Mouse (Mus musculus) spleen, adult 18-20 months (tissue): ENCODE results near the gene Rho.

ENCODE experiments used
- DNase-seq, 2 experiments: peaks; one replicate each; pipeline ENCODE4 v3.0.0; 2022; ENCODE audit warnings: mixed read lengths in 2 of 2

The Rho gene

DNA sequence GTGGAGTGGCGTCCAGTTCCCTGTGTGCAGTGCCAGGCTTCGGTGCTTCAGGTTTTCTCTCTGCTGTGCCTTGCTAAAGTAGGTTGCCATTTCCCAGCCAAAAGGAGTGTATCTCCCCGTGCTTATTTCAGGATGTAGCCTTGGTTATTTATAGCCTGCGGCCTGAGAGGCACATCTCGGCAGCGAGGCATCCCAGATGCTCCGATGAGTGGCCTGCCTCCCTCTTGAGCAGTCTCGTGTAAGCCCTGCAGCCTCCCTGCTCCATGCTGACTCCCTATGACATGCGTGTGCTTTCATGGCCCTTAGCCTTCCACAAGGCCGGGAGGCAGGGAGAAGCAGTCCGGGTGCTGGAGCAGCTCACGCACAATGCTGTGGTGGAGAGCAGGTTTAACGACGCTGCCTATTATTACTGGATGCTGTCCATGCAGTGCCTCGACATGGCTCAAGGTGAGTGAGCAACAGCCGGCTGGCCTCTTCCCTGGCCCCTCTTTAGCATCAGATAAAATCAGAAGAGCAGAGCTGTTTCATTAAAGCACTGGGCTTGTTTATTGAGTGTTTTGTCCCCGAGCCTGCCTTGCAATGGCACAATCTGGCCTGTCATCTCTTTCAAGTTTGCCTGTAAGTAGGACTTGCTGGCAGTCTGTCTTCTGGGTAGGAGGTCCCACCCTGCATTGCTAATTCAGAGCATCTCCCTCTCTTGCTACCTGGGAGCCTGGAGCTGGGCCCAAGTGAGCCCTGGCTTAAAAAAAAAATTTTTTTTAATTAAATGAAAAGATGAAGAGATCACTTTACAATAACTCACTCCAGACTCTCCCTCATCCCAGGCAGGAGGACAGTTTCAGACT, 15.7 kb upstream of the Rho start:
- DNase-seq, result no peak

DNA sequence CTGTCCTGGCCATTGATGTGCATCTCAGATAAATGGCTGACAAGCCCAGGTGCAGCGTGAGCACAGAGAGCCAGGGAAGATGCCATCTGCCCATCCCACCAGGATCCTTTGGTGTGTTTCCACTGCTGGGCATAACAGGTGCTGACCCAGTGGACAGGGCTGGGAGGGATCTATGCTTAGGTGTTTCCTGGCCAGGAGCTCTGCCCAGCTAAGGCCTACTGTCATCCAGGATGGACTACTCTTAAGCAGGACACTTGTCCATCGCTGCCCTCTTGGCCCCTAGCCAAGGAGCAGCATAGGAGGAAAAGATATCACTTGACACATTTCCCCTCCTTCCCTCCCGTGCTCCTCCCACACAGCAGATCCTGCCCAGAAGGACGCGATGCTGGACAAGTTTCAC, 14.9 kb upstream of the Rho start:
- DNase-seq, result no peak

DNA sequence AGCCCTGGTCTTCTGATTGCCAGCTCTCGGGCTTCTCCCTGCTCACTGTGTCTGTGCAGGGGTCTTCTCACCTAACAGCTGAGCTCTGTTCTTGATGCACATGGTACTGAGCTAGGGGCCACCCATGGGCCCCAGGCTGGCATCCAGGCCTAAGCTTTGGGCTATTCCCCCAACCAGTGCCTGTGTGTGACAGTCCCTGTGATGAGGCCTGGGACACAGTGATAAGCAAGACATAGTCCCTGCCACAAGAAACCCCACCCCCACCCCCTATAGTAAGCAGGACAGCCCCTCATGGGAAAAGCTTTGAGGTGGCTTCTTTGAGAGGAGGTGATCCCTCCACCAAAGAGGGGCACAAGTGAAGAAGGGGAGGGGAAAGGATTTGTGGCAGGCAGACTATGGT, 12.9 kb upstream of the Rho start:
- no peak for DNase-seq

DNA sequence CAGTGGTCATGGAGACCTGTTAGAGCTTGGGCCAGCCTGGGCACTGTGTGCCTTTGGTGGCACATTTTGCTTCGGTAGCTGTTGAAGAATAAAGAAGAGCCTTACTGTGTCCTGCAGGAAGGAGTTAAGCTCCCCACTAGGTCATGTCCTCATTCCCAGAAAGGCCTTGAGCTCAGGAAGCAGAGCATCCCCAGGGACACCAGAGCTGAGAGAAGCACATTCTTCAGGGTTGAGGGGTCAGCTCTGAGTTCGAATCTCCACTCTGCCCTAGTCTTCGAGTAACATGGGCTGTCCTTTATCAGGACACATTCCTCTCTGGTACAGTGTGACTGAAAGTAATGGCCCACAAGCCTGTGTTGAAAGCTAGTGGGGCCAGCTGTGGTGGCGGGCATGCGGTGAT, 11.7 kb upstream of the Rho start:
- no peak for DNase-seq

DNA sequence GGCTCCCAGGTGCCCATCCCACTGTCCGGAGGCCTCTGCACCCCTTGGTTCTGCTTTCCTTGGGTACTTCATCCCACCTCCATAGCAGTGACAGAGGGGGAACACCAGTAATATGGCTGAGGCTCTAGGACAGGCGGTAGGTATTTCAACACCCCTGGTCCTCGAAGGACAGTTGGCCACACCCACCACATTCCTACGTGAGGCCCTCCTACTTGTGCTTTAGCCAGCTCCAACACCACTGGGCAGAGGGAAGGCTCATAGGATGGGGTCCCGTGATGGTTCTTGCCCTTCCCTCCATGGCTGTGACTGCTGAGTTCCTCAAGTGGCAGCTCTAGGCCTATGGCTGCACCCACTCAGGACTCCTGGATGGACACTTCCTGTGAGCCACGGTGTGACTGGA, 6.7 kb upstream of the Rho start:
- DNase-seq, result no peak

DNA sequence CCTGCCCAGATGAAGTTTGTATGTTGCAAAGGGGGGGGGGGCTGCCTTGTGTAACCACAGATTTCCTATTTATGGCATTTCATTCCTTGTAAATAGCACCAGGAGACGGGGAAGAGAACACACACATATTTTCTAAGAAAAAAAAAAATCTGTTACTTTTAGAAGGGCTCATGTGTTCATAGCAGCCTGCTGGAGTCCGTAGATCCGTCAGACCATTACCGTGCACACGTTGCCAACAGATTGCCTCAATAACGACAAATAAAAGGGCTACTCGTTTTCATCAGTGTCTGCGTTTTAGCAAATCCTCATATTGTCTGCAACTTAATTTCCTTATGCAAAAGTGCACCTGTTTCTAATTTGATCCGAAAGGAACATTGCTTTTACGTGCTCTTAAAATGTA, 5.1 kb upstream of the Rho start:
- no peak for DNase-seq

DNA sequence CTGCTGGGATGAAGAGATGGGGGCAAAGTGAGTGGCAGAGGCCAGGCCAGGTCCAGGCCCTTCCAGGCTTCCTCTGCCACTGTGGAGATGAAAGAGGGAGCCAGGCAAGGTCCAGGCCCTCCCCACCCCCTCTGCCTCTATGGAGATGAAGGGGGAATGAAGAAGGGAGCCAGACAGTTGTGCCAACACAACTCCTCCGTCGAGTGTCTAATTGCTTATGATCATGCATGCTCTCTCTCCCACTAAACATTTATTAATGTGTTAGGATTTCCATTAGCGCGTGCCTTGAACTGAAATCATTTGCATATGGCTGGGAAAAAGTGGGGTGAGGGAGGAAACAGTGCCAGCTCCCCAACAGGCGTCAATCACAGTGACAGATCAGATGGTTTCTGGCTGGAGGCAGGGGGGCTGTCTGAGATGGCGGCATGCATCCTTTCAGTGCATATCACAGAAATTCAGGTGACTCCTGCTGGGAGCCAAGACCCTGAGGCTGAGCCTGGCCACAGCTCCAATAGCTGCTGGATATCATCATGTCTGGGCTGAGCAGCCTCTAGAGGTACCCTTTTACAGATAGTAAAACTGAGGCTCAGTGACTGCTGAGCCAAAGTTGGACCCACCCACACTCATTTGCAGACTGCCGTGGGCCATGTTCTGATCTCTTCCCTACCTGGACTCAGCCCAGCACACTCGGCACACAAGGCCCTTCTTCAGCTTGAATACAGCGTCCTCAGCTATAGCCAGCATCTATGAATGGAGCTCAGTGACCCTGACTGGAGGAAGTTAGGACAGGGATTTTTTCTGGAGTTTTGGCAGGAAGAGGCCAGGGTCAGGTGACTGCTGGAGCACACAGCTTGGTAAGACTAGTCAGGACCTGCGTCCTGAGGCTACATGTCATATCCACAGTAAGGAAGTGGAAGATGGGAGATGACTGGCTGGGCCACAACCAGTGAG, 4.0 kb upstream of the Rho start:
- no peak for DNase-seq

DNA sequence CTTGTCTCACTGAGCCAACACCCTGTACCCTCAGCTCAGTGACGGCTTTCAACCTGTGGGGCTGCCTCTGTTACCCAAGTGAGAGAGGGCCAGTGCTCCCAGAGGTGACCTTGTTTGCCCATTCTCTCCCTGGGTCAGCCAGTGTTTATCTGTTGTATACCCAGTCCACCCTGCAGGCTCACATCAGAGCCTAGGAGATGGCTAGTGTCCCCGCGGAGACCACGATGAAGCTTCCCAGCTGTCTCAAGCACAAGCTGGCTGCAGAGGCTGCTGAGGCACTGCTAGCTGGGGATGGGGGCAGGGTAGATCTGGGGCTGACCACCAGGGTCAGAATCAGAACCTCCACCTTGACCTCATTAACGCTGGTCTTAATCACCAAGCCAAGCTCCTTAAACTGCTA, 1.5 kb upstream of the Rho start:
- DNase-seq, result no peak

DNA sequence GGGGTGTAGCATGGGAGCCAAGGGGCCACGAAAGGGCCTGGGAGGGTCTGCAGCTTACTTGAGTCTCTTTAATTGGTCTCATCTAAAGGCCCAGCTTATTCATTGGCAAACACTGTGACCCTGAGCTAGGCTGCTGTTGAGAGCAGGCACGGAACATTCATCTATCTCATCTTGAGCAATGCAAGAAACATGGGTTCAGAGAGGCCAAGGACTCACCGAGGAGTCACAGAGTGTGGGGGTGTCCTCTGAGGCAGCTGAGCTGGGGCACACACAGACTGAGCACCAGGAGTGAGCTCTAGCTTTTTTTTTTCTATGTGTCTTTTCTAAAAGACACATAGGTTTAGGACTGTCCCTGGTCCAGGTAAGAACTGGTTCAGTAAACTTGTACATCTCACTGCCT, 843 bp downstream of the Rho start:
- no peak for DNase-seq

DNA sequence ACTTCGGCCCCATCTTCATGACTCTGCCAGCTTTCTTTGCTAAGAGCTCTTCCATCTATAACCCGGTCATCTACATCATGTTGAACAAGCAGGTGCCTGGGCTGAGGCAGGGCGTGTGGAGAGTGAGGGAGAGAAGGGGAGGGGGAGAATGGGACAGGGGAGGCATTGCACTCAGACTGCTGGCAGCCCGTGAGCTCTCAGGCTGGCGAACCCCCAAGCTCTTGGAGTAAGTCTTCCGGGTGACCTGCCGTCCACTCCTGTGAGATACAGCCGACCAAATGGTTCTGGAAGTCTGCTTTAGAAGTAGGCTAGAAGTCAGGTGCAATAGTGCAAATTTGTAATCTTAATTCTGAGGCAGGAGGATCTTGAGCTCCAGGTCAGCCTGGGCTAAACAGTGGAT, 4.0 kb downstream of the Rho start:
- DNase-seq, result no peak

DNA sequence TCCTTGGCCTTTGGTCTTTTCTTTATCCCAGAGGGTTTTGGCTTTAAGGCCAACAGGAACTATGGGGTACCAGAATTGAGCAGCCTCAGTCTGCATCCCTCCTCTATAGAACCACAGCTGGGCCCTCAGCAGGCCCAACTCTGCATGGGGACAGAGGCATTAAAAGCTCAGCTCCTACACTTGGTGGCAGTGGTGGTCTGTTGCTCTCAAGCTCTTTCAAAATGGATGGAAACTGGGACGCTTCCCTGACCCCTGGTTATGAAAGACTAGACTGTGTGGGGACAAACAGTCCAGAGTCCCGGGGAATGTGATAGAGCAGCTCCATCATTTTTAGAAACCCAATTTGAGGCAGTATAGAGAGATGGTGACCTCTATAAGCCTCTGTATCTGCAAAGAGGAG, 6.5 kb downstream of the Rho start:
- DNase-seq, result no peak

DNA sequence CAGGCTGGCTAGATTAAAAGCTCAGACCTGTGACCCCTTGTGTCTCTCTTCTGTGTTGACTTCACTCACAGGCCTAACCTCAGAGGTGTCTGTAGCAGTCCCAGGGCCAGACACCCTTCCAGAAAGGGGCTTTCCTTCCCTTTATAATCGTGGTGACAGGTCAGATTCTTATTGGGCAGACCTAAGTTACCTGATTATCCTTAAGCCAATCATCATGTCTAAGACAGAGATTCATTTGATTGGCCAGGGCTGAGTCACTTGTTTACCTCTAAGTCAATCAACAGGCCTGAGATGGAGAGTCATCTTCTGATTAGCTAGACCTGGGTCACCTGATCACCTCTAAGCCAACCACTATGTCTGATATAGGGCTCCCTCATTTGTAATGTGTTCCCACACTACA, 7.2 kb downstream of the Rho start:
- DNase-seq, result no peak

DNA sequence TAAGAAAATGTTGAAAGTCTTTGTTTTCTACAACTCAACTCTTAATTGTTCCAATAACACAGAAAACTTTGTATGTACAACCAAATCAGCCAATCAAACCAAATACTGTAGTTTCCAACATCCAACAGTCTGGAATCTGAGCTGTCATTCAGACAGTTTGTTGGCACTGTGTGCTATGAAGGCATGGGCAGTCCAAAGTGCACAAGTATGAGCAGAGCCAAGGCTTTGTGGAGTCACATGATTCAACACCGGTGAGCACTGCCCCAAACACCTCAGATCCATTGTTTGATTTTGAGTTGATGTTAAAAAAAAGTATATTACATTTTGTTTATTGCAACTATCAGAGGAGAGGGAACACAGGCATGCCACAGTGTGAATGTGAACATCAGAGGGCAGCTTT, 9.1 kb downstream of the Rho start:
- no peak for DNase-seq

DNA sequence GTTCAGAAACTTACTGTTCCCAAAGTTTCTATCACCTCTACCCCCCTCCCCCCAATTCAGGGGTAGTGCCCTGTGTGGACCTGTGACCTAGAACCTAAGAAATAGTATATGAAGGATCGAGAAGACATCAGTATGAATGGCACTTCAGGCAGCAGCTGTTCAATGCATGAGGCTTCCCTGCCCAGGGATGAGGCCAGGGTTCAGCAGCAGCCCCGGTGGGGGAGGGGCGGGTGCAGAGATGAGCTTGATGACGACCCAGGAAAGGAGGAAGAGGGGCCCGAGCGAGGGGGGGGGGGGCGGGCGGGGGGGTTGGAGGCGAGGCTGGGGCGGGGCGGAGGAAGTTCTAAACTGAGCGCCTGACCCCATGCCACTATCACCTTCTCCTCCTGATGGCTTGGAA, 9.6 kb downstream of the Rho start:
- no peak for DNase-seq

DNA sequence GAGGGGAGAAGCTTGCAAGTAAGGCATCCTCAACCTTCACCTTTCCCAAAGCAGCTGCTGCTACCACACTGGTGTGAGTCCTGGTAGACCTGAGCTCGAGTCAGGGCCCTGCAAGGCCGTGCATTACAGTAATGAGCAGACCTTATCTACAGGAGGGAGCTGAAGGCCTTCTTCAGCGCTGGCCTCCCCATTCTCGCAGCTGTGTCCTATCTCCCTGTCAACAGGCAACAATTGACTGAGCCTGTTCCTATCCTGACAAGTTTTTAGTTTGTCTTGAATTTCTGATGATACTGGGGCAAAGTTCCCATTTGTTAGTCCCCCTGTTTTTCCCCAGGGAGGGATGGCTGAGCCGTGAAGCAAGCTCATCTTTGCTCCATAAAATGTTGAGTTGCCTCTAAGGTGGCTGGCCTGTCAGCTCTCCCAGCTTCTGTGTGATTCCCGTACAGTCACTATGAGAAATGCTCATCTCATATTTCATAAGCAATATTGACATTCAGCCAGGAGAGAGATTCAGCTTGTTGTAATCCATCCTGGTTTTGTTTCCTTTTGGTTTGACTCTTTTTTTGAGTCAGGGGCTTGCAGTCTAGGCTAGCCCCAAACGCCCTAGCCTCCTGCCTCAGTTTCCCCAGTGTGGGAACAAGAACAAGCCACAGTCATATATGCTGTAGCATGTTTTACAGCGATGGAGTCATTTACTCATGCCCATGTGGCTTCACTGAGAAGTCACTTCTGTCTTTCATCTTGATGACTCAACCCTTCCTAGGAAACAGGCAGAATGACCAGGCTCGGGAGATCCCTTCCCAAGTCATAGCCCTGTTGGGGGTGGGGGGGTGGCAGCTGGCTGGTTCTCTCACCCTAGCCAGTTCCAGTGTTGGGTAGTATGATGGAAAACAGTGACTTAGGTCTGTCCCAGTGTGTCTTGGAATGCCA, 12.2 kb downstream of the Rho start:
- no peak for DNase-seq

DNA sequence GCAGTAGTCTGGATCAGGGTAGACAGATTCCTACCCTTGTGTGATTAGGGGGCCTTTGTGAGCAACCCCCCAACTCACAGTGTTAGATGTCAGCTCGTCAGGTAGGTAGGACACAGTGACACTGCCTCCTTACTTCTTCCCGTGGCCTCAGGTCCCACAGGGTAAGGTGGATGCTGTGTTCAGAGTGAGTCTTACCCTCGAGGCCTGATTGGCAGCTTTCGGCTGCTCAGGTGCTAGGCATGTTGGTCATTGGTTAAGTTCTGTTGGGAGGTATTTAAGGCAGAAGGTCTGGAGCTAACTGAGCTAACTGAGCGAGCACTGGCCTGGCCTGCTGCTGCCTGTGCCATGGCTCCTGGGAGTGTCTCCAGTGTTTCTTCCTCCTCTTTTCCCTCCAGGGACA, 13.1 kb downstream of the Rho start, which contains the start of gene H1foo:
H1foo (plus strand) TSS at position 301 of the 400 bp plus-strand sequence.
- no peak for DNase-seq

DNA sequence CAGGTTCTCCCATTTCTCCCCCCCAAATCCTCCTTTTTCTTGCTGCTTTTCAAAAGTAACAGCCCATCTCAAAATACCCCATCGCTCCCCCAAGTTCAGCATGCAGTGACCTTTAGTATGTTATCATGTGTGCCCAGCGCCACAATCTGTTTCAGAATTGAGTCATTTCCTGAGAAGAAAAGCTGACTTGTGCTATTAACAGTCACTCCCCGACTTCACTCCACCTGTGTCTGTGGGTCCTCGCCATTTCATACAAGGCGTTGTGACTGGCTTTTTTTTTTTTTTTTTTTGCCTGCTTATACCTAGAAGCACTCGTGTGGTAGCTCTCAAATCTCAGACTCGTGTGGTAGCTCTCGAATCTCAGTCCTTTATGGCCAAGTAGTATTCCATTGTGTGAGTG, 14.1 kb downstream of the Rho start:
- no peak for DNase-seq

DNA sequence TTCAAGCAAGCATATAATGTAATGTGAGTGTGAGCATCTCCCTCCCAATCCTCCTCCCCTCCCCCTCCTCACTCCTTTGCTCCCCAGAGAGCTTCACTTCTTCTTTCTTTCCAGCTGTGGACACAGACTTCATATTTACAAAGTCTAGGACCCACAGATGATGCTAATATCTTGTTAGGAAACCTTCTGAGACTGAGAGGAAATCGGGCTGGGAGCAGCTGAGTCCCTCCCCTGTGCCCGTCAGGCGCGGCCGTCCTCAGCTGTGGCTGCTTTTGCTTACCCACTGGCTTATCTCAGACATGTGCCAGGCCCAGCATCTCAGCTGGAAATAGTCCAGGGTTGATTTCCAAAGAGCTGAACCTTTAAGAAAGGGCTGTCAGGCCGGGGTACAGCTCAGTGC, 14.8 kb downstream of the Rho start:
- no peak for DNase-seq

DNA sequence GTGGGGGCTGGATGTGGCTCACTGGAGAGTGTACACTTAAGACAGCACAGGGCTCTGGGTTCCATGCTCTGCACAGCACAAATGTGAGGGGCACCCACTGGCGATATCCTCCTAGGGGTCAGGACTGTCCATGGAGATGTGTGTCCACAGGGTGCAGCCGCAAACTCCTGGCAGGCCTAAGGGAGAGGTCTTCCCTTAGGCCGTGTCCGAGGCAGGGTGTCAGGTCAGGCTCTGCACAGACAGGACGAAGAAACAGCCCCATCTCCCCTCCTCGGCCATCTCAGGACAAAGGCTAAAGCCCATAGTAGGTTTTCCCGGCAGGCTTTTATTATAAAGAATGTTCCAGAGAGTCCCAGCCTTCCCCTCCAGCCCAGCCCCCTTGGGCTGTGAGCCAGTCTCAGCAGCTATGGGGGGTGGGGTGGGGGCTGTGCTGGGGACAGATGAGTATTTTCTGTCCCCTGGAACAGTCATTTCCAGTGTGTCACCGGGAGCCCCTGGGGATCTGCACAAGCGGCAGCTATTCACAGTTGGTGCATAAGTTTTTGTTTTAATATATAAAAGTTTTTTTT, 23.0 kb downstream of the Rho start:
- no peak for DNase-seq

DNA sequence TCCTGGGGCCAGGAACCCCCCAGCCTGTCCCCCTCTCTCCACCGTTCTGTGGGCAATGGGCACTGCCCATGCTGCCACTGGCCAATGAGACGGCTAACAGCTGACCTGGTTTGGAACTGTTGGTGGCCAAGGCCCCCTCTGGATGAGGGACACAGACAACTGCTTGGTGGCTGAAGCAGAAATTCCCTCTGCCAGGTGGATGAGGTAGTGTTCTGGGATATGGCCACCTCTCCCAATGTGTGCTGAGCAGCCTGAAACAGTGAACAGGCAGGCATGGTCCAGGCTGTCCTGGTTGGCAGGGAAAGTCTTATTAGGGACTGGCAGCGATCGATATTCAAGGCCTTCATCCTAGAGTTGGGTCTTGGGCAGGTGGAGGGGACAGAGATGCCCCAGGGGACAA, 23.6 kb downstream of the Rho start:
- DNase-seq, result no peak

DNA sequence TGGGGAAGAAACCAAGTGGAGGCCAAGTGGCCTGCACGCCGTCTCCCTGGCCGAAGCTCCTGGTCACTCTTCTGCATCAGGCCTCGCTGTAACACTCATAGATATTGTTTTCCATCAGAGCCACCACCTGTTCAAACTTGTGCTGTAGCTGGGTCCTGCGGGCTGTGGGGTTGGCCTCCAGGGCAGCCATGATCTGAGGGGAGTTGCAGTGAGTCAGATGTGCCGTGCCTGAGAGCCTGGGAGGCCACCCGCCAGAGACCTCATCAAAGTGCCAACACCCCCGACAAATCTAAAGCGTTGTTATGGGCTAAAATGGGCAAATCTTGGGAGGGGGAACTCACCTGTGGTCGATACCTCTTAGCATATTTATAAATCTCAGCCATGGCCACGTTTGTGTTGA, 24.1 kb downstream of the Rho start:
- no peak for DNase-seq

DNA sequence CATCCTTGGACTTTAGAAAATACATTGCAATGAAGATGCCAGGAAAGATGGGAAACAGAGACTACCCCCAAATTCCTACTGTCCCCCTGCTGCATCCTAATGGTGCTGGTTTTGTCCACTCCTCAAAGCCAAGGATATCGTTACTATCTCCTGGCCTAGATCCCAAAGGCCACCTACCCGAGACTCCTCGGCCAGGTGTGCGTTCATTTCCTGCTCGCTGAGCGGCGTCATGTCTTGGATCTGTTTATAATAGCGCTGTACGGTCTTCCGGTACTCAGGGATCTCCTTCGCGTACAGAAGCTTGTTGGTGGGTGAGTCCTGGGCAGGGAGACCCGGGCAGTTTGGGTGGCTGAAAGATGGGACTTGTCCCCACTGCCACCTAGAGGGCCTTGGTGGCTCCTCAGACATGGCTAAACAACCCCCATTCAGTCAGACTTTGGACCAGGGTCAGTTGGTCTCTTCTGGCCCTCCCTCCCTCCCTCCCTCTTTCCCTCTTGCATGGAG, 24.9 kb downstream of the Rho start:
- DNase-seq, result no peak
